Mouse (Mus musculus) frontal cortex, adult (tissue): ENCODE measurements at regions not wholly inside any gene's neighbourhood (a gene's known extent, or its start where the extent isn't known, plus 50 kb on each side); places are given as distances from the start of the nearest gene placed in this dataset.

Experiments
- ATAC-seq: cut with Nextera tagmentation; 2 replicates; pipeline ENCODE4 v1.9.2; 2017; ENCODE audit warnings: mild to moderate bottlenecking, moderate library complexity, mixed read lengths; ENCODE audit not compliant: low TSS enrichment

- ATAC-seq: peak; percentile 67
Measured at GRCm38 (mm10) chr3:70097813-70098212, 90.4 kb downstream of the Otol1 start.

- peak; percentile 8; the same call in 1 of the 2 replicates for ATAC-seq
Measured at GRCm38 (mm10) chr3:70102091-70102490, 94.7 kb downstream of the Otol1 start.

- peak; percentile 66 for ATAC-seq
Measured at GRCm38 (mm10) chr3:70102593-70103213, 95.3 kb downstream of the Otol1 start.

- ATAC-seq: peak; percentile 64
Measured at GRCm38 (mm10) chr3:70103983-70104827, 96.8 kb downstream of the Otol1 start.

GRCm38 (mm10) chr3:70104828-70105399, 97.5 kb downstream of the Otol1 start:
- ATAC-seq: peak; percentile 42

- no peak for ATAC-seq
Measured at GRCm38 (mm10) chr3:70105561-70105960, 98.1 kb downstream of the Otol1 start.

- no peak for ATAC-seq
Measured at GRCm38 (mm10) chr3:70106141-70106540, 98.7 kb downstream of the Otol1 start.

- ATAC-seq: no peak
Measured at GRCm38 (mm10) chr3:70126212-70126611, 118.8 kb downstream of the Otol1 start.

- no peak for ATAC-seq
Measured at GRCm38 (mm10) chr3:70130241-70131029, 123.0 kb downstream of the Otol1 start.

- ATAC-seq: no peak
Measured at GRCm38 (mm10) chr3:70134963-70135362, 127.5 kb downstream of the Otol1 start.

GRCm38 (mm10) chr3:70138488-70138887, 131.1 kb downstream of the Otol1 start:
- no peak for ATAC-seq

- no peak for ATAC-seq
Measured at GRCm38 (mm10) chr3:70138926-70139325, 131.5 kb downstream of the Otol1 start.

- no peak for ATAC-seq
Measured at GRCm38 (mm10) chr3:70145728-70146127, 138.3 kb downstream of the Otol1 start.

GRCm38 (mm10) chr3:70151156-70151555, 143.7 kb downstream of the Otol1 start:
- ATAC-seq: no peak

GRCm38 (mm10) chr3:70160043-70160442, 152.6 kb downstream of the Otol1 start:
- no peak for ATAC-seq

GRCm38 (mm10) chr3:70171667-70172066, 164.3 kb downstream of the Otol1 start:
- ATAC-seq: no peak

GRCm38 (mm10) chr3:70176391-70176790, 169.0 kb downstream of the Otol1 start:
- no peak for ATAC-seq

- ATAC-seq: no peak
Measured at GRCm38 (mm10) chr3:70181611-70182010, 174.2 kb downstream of the Otol1 start.

- no peak; the same call in 1 of the 2 replicates for ATAC-seq
Measured at GRCm38 (mm10) chr3:70190741-70191140, 183.3 kb downstream of the Otol1 start.

GRCm38 (mm10) chr3:70196671-70197070, 189.3 kb downstream of the Otol1 start:
- no peak for ATAC-seq

- ATAC-seq: no peak
Measured at GRCm38 (mm10) chr3:70198890-70199289, 191.5 kb downstream of the Otol1 start.
